Mouse (Mus musculus): Measurements from ENCODE around the gene Brsk2. TPM values are rescaled to one million over a fixed set of nuclear protein-coding genes. Genes with fewer than 3 reads are reported as not detected.

Gene Brsk2
- total RNA-seq, 2 experiments from 2014 or later, result 208 to 219 TPM

- DNase-seq (ENCODE audit: low spot score in 2 of 2), result no peak
These were observed 4.1 kb downstream of the Brsk2 start for GRCm38 (mm10) chr7:141953616-141954015.

- peak in 1 of 2 experiments; percentile 51 for DNase-seq (ENCODE audit: low spot score in 2 of 2)
These were observed 6.1 kb downstream of the Brsk2 start for GRCm38 (mm10) chr7:141955565-141956173.

GRCm38 (mm10) chr7:141956174-141956566, 6.6 kb downstream of the Brsk2 start:
- peak; percentile 63 to 78 for DNase-seq (ENCODE audit: low spot score in 2 of 2)

- DNase-seq (ENCODE audit: low spot score in 2 of 2), result no peak
These were observed 8.0 kb downstream of the Brsk2 start for GRCm38 (mm10) chr7:141957524-141958051.

GRCm38 (mm10) chr7:141958211-141958610, 8.7 kb downstream of the Brsk2 start:
- DNase-seq (ENCODE audit: low spot score in 2 of 2), result no peak

- DNase-seq (ENCODE audit: low spot score in 2 of 2), result no peak
These were observed 9.6 kb downstream of the Brsk2 start for GRCm38 (mm10) chr7:141959133-141959532.

- DNase-seq (ENCODE audit: low spot score in 2 of 2), result no peak
These were observed 11.4 kb downstream of the Brsk2 start for GRCm38 (mm10) chr7:141960926-141961325.

GRCm38 (mm10) chr7:141961491-141961890, 11.9 kb downstream of the Brsk2 start:
- DNase-seq (ENCODE audit: low spot score in 2 of 2), result peak; percentile 48 to 70

GRCm38 (mm10) chr7:141962521-141962920, 13.0 kb downstream of the Brsk2 start:
- no peak for DNase-seq (ENCODE audit: low spot score in 2 of 2)

GRCm38 (mm10) chr7:141966281-141966680, 16.7 kb downstream of the Brsk2 start:
- DNase-seq (ENCODE audit: low spot score in 2 of 2), result no peak

GRCm38 (mm10) chr7:141972831-141973619, 23.5 kb downstream of the Brsk2 start:
- DNase-seq (ENCODE audit: low spot score in 2 of 2), result peak; percentile 40 to 64

GRCm38 (mm10) chr7:141978003-141978402, 28.5 kb downstream of the Brsk2 start:
- no peak for DNase-seq (ENCODE audit: low spot score in 2 of 2)

GRCm38 (mm10) chr7:141979247-141979646, 29.7 kb downstream of the Brsk2 start:
- no peak for DNase-seq (ENCODE audit: low spot score in 2 of 2)

- DNase-seq (ENCODE audit: low spot score in 2 of 2), result no peak
These were observed 31.7 kb downstream of the Brsk2 start for GRCm38 (mm10) chr7:141981237-141981636.

GRCm38 (mm10) chr7:141988314-141988806, 38.8 kb downstream of the Brsk2 start:
- DNase-seq (ENCODE audit: low spot score in 2 of 2), result no peak

- DNase-seq (ENCODE audit: low spot score in 2 of 2), result no peak
These were observed 41.6 kb downstream of the Brsk2 start for GRCm38 (mm10) chr7:141991183-141991582.

GRCm38 (mm10) chr7:141994121-141994520, 44.6 kb downstream of the Brsk2 start:
- DNase-seq (ENCODE audit: low spot score in 2 of 2), result no peak

GRCm38 (mm10) chr7:142000661-142001060, 51.1 kb downstream of the Brsk2 start:
- no peak for DNase-seq (ENCODE audit: low spot score in 2 of 2)

- no peak for DNase-seq (ENCODE audit: low spot score in 2 of 2)
These were observed 52.2 kb downstream of the Brsk2 start for GRCm38 (mm10) chr7:142001597-142002340.

- DNase-seq (ENCODE audit: low spot score in 2 of 2), result peak in 1 of 2 experiments; percentile 47
These were observed 67.0 kb downstream of the Brsk2 start for GRCm38 (mm10) chr7:142016562-142016961.

GRCm38 (mm10) chr7:142019699-142020098, 70.1 kb downstream of the Brsk2 start:
- no peak for DNase-seq (ENCODE audit: low spot score in 2 of 2)
